Mouse (Mus musculus) MEL (cell line): ENCODE data around the gene Myh10.

Experiments
- BHLHE40 ChIP-seq: IDR thresholded peaks from 2 replicates; pipeline ENCODE4 v1.6.1; 2012; ENCODE audit warnings: low read depth, mild to moderate bottlenecking, inconsistent platforms, low read length, improper control_type of control experiment, borderline replicate concordance
- CTCF ChIP-seq, 3 experiments: IDR thresholded peaks in 2 of 3; conservative IDR thresholded peaks in 1 of 3; 2 replicates each; pipeline ENCODE4 v1.5.1; 2011 to 2012; ENCODE audit warnings: low read length in 3 of 3, low read depth in 2 of 3, mild to moderate bottlenecking in 2 of 3, improper control_type of control experiment in 1 of 3, inconsistent platforms in 1 of 3, mixed read lengths in 1 of 3, moderate library complexity in 1 of 3; ENCODE audit not compliant: control insufficient read depth in 1 of 3, insufficient read depth in 1 of 3, poor library complexity in 1 of 3, severe bottlenecking in 1 of 3
- EP300 ChIP-seq, 2 experiments: IDR thresholded peaks; 2 replicates each; pipeline ENCODE4 v1.6.1; 2011; ENCODE audit warnings: improper control_type of control experiment in 2 of 2, low read length in 2 of 2, low read depth in 1 of 2, mild to moderate bottlenecking in 1 of 2
- MAX ChIP-seq: IDR thresholded peaks from 2 replicates; pipeline ENCODE4 v1.6.1; 2011; ENCODE audit warnings: low read length, improper control_type of control experiment
- NRF1 ChIP-seq: IDR thresholded peaks from 2 replicates; pipeline ENCODE4 v1.6.1; 2014; ENCODE audit warnings: low read depth, mild to moderate bottlenecking, inconsistent platforms, low read length, improper control_type of control experiment, moderate library complexity; ENCODE audit not compliant: poor library complexity, insufficient read depth, severe bottlenecking
- POLR2A ChIP-seq, 2 experiments: IDR thresholded peaks; 2 replicates each; pipeline ENCODE4 v1.6.1; 2011 to 2012; ENCODE audit warnings: low read length in 2 of 2, mild to moderate bottlenecking in 2 of 2, control low read depth in 1 of 2, improper control_type of control experiment in 1 of 2, low read depth in 1 of 2, moderate library complexity in 1 of 2; ENCODE audit not compliant: control insufficient read depth in 1 of 2, insufficient read depth in 1 of 2, poor library complexity in 1 of 2
- UBTF ChIP-seq: IDR thresholded peaks from 2 replicates; pipeline ENCODE4 v1.6.1; 2012; ENCODE audit warnings: low read depth, mild to moderate bottlenecking, inconsistent platforms, low read length, improper control_type of control experiment, moderate library complexity, borderline replicate concordance; ENCODE audit not compliant: insufficient read depth
- USF2 ChIP-seq, 2 experiments: IDR thresholded peaks; 2 replicates each; pipeline ENCODE4 v1.6.1; 2011 to 2012; ENCODE audit warnings: improper control_type of control experiment in 2 of 2, low read length in 2 of 2, borderline replicate concordance in 1 of 2, inconsistent platforms in 1 of 2, low read depth in 1 of 2, mild to moderate bottlenecking in 1 of 2; ENCODE audit not compliant: insufficient read depth in 1 of 2

- TF ChIP-seq BHLHE40 (no peak), POLR2A (IDR thresholded peaks at IDR 0.05; ENCODE audit: control insufficient read depth in 1 of 2, insufficient read depth in 1 of 2, low read depth in 1 of 2, low read length in 2 of 2, poor library complexity in 1 of 2) (no peak), NRF1 (no peak), USF2 (IDR thresholded peaks at IDR 0.05; ENCODE audit: borderline replicate concordance in 1 of 2, insufficient read depth in 1 of 2, low read depth in 1 of 2, low read length in 2 of 2) (no peak), EP300 (IDR thresholded peaks at IDR 0.05; ENCODE audit: low read depth in 1 of 2, low read length in 2 of 2) (no peak), UBTF (no peak), MAX (no peak), CTCF (IDR thresholded peaks at IDR 0.05 in 2 of 3, conservative IDR thresholded peaks at IDR 0.05 in 1 of 3; ENCODE audit: control insufficient read depth in 1 of 3, insufficient read depth in 1 of 3, low read depth in 2 of 3, low read length in 3 of 3, poor library complexity in 1 of 3, severe bottlenecking in 1 of 3) (no peak)
Measured at GRCm38 (mm10) chr11:68862260-68862659, 170.9 kb downstream of the Myh10 start.
